8 mouse cellular contexts compared by ENCODE assay signal in the genomic region with DNA sequence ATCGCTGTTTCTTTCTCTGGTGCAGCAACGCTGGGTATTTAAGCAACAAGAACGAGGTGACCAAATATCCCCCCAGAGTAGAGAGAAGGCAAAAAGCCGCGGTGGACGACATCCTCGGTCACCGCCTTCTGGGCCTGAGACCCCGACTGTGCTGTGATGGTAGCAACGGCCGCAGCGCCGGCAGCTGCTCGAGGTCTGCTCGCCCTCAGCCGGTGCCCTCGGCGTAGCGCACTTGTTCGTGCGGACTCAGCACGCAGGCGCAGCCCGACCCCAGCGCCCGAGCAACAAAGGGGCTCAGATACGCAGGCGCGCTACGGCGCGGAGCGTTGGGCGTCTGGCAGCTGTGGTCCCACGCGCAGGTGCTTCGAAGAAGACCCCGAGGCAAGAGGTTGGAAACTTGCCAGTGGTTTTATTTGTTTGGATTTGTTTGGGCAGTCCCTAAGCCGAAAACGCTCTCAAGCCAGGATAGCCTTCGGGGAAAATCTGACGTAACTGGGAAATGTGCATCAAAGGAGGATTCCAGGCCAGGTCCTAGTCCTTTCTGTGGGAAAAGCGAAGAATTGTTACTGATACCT. TPM values are rescaled to one million over a fixed set of nuclear protein-coding genes. Genes with fewer than 3 reads are reported as not detected.
DNase-seq lines count a peak whose midpoint lies in the region; ATAC-seq lines count a peak whose summit lies in the region.

A gene (minus strand): TSS at position 197 of the 575 bp plus-strand sequence.

- under 1% methylated on average over 43 of the region's 43 CpGs for WGBS in forebrain, embryonic 14.5 days

- peak; percentile 97 for ATAC-seq in forebrain, embryonic 14.5 days
- peak; percentile 62; the same call in 1 of the 2 replicates for ATAC-seq in neutrophil, adult 5-6 weeks (ENCODE audit: extremely low read depth, insufficient number of reproducible peaks, low FRiP score, poor library complexity, severe bottlenecking)

- no peaks in the 10 kb centered on the region for H3K9me3 ChIP-seq in forebrain, embryonic 14.5 days (replicated peaks; ENCODE audit: control insufficient read depth, low read length)

- peak; percentile 95 for DNase-seq in ES-CJ7 (ENCODE audit: low read depth, low spot score)
- DNase-seq in cerebellum, adult 11 months, result peak; percentile 87
- peak; percentile 98 for DNase-seq in forebrain, embryonic 14.5 days (ENCODE audit: low spot score)
- peak; percentile 89 for DNase-seq in heart, postnatal 14 days
- peak; percentile 88 for DNase-seq in layer of hippocampus, adult 11-12 months (ENCODE audit: low spot score)
- peak; percentile 89 to 91 for DNase-seq in lung, adult 18-20 months
- peak; percentile 91 for DNase-seq in thymus, adult 18-20 months

- intact Hi-C loops in heart, postnatal 14 days (cut with DNase I), result no loop called here

- peak within 1 kb of the TSS; percentile 97 for H3K9ac ChIP-seq in forebrain, embryonic 14.5 days (ENCODE audit: low read length)

- H3K36me3 ChIP-seq in forebrain, embryonic 14.5 days (ENCODE audit: control insufficient read depth, insufficient read depth, low read length), result peaks cover 22% of the 10 kb centered on the region

- no peaks in the 10 kb centered on the region for H3K27me3 ChIP-seq in forebrain, embryonic 14.5 days (replicated peaks; ENCODE audit: control insufficient read depth, insufficient read depth, low read length)

- peak within 1 kb of the TSS; percentile 63 for H3K4me2 ChIP-seq in forebrain, embryonic 14.5 days (ENCODE audit: low read length)

- H3K27ac ChIP-seq in forebrain, embryonic 14.5 days (ENCODE audit: low read depth, low read length), result peak within 1 kb of the TSS; percentile 99

- H3K4me1 ChIP-seq in forebrain, embryonic 14.5 days (ENCODE audit: control insufficient read depth, insufficient read depth, low read length), result peaks cover 21% of the 10 kb centered on the region

- peak within 1 kb of the TSS; percentile 79 for H3K4me3 ChIP-seq in forebrain, embryonic 14.5 days (ENCODE audit: low read depth, low read length)

RNA-seq across cellular contexts. Expression of the gene that starts here (rescaled TPM):
- 188 and 197 TPM in 2 replicates for polyA plus RNA-seq in forebrain, embryonic 14.5 days (2014; fragmentation: Nextera tagmentation; extraction: Ambion mirVana)
- total RNA-seq in heart, postnatal 14 days (2021), result 10 to 100 TPM; 11.3 to 12.0 TPM
- total RNA-seq in neutrophil, adult 5-6 weeks (2017), result not detected in 2 replicates

Comparison
In these comparisons a context has a peak if more than half of its experiments do, and no peak if none do; other contexts are left out.
1. Peak in every context shown above with its lines: DNase-seq, ATAC-seq, H3K4me3 ChIP-seq and H3K27ac ChIP-seq.
2. RNA of the gene that starts here (total RNA-seq): 11.3 to 12.0 TPM in heart, postnatal 14 days; not detected in neutrophil, adult 5-6 weeks; every median in the first group is over 10 times any median in the second.
3. Peak in ATAC-seq in neutrophil, adult 5-6 weeks; RNA of the gene not detected or under 1 TPM.